Mouse (Mus musculus) induced T-regulatory cell, adult 2 months (primary cell): Measurements from ENCODE around the gene Kdf1.

ENCODE experiments used
- DNase-seq: peaks from one replicate; pipeline ENCODE4 v3.0.0-alpha.2; 2012; ENCODE audit warnings: low read depth

Gene Kdf1

GRCm38 (mm10) chr4:133553448-133554330, 34.9 kb downstream of the Kdf1 start:
- no peak for DNase-seq

GRCm38 (mm10) chr4:133557041-133557717, 38.4 kb downstream of the Kdf1 start:
- no peak for DNase-seq

GRCm38 (mm10) chr4:133559846-133560245, 41.1 kb downstream of the Kdf1 start:
- no peak for DNase-seq

GRCm38 (mm10) chr4:133561622-133562021, 42.9 kb downstream of the Kdf1 start:
- DNase-seq: no peak

GRCm38 (mm10) chr4:133563123-133563571, 44.4 kb downstream of the Kdf1 start:
- no peak for DNase-seq

GRCm38 (mm10) chr4:133567251-133567650, 48.5 kb downstream of the Kdf1 start:
- no peak for DNase-seq

- no peak for DNase-seq
Observed at GRCm38 (mm10) chr4:133569291-133570065, 50.7 kb downstream of the Kdf1 start.

GRCm38 (mm10) chr4:133570066-133570466, 51.3 kb downstream of the Kdf1 start:
- no peak for DNase-seq

- peak; percentile 95 for DNase-seq
Observed at GRCm38 (mm10) chr4:133574070-133574842, 55.5 kb downstream of the Kdf1 start, which contains the start of gene Gpatch3. TSS of gene Gpatch3 (plus strand) at chr4:133574745.

GRCm38 (mm10) chr4:133574843-133575202, 56.1 kb downstream of the Kdf1 start:
- no peak for DNase-seq

GRCm38 (mm10) chr4:133577983-133578382, 59.2 kb downstream of the Kdf1 start:
- DNase-seq: no peak
